ENCODE assay signal across 22 mouse cellular contexts in the genomic region with DNA sequence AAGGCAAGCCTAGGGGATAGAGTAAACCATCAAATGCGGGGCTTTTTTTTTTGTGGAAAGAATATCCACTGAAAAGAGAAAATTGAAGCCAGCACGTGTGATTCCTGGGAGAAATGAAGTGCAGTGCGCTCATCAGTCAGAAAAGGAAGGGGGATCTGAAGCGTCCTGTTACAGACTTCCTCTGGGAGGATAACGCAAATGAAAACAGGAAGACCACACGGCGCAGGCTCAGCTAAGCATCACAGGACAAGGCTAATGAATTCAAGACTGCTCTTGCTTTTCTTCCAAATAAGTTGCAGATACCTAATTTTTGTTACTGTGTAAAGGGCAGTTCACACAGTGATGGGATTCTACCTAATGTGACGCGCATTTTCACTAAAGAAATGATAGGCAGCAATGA.
A peak's percentile ranks its signal among the peaks of the same experiment; 100 is the strongest.
DNase-seq lines count a peak whose midpoint lies in the region; ATAC-seq lines count a peak whose summit lies in the region.
"Had no signal": no experiment of that assay in that cellular context is flagged by ENCODE, and none has a peak within 500 bp of the region (broad histone marks: within the 10 kb centered on the region; RNA-seq: fewer than 3 reads in every experiment).

No protein-coding gene starts in this region.

- intact Hi-C loops in heart, postnatal 10 days (cut with DNase I): no loop called here

- H3K27me3 ChIP-seq in heart, embryonic 13.5 days (replicated peaks): no peaks in the 10 kb centered on the region
- H3K27me3 ChIP-seq in limb, embryonic 12.5 days: no peaks in the 10 kb centered on the region
- H3K27me3 ChIP-seq in limb, embryonic 10.5 days (ENCODE audit: low read depth, poor library complexity, severe bottlenecking): no peaks in the 10 kb centered on the region
- no peaks in the 10 kb centered on the region for H3K27me3 ChIP-seq in limb, embryonic 13.5 days
- H3K27me3 ChIP-seq: forebrain, embryonic 15.5 days; liver, embryonic 13.5 days; midbrain, embryonic 13.5 days; neural tube, embryonic 12.5 days had no signal

- H3K4me1 ChIP-seq in heart, embryonic 13.5 days: no peaks in the 10 kb centered on the region
- no peaks in the 10 kb centered on the region for H3K4me1 ChIP-seq in limb, embryonic 12.5 days (replicated peaks)
- H3K4me1 ChIP-seq in limb, embryonic 10.5 days: no peaks in the 10 kb centered on the region
- H3K4me1 ChIP-seq in limb, embryonic 13.5 days: no peaks in the 10 kb centered on the region
- H3K4me1 ChIP-seq: forebrain, embryonic 15.5 days; liver, embryonic 13.5 days; midbrain, embryonic 13.5 days; neural tube, embryonic 12.5 days had no signal

- no peak overlapping the region for H3K4me3 ChIP-seq in heart, embryonic 13.5 days
- no peak overlapping the region for H3K4me3 ChIP-seq in limb, embryonic 12.5 days (replicated peaks)
- H3K4me3 ChIP-seq in limb, embryonic 10.5 days: no peak overlapping the region
- H3K4me3 ChIP-seq in limb, embryonic 13.5 days: no peak overlapping the region
- H3K4me3 ChIP-seq: forebrain, embryonic 15.5 days; heart, adult 2 months; layer of hippocampus, adult 2 months; liver, embryonic 13.5 days; midbrain, embryonic 13.5 days; neural tube, embryonic 12.5 days had no signal

- DNase-seq in heart, postnatal 10 days: no peak
- DNase-seq in limb, embryonic 10.5 days (ENCODE audit: low spot score): no peak
- DNase-seq in embryo, embryonic 11 days: peak; percentile 49
- no peak for DNase-seq in cerebellum, postnatal 36 days
- no peak for DNase-seq in adrenal gland, adult (ENCODE audit: inconsistent age in 2 of 2, low spot score in 1 of 2)
- DNase-seq: cerebellum, adult 8-10 months; gastrocnemius, postnatal 25 days; heart, adult 2 months; kidney, postnatal 14 days; liver, embryonic 13.5 days; lung, postnatal 14 days; thymus, adult 18-20 months had no signal

- no peak overlapping the region for H3K27ac ChIP-seq in heart, embryonic 13.5 days (replicated peaks)
- H3K27ac ChIP-seq in limb, embryonic 12.5 days: no peak overlapping the region
- no peak overlapping the region for H3K27ac ChIP-seq in limb, embryonic 10.5 days
- H3K27ac ChIP-seq in limb, embryonic 13.5 days: no peak overlapping the region
- H3K27ac ChIP-seq: forebrain, embryonic 15.5 days; heart, adult 2 months; layer of hippocampus, adult 2 months; liver, embryonic 13.5 days; midbrain, embryonic 13.5 days; neural tube, embryonic 12.5 days had no signal

- H3K9ac ChIP-seq in heart, embryonic 13.5 days: no peak overlapping the region
- H3K9ac ChIP-seq in limb, embryonic 12.5 days (replicated peaks): no peak overlapping the region
- no peak overlapping the region for H3K9ac ChIP-seq in limb, embryonic 13.5 days
- H3K9ac ChIP-seq: forebrain, embryonic 15.5 days; liver, embryonic 13.5 days; midbrain, embryonic 13.5 days; neural tube, embryonic 12.5 days had no signal

- no peak for ATAC-seq in heart, embryonic 13.5 days (ENCODE audit: extremely low read depth, insufficient number of reproducible peaks, low FRiP score, low TSS enrichment)
- ATAC-seq in limb, embryonic 12.5 days (ENCODE audit: insufficient number of reproducible peaks, insufficient read depth, low FRiP score, low TSS enrichment, low read depth): no peak
- no peak for ATAC-seq in limb, embryonic 13.5 days (ENCODE audit: low FRiP score, low read depth)
- ATAC-seq: CD4-positive, CD25-positive, alpha-beta regulatory T cell, adult 4 months; forebrain, embryonic 15.5 days; hindbrain, embryonic 16.5 days; intestine, postnatal 0 days; midbrain, embryonic 13.5 days had no signal

- 43% methylated on average over 9 of the region's 9 CpGs for WGBS in heart, embryonic 13.5 days
- 34% methylated on average over 9 of the region's 9 CpGs for WGBS in limb, embryonic 12.5 days
- WGBS in limb, embryonic 10.5 days: 37% methylated on average over 9 of the region's 9 CpGs
- WGBS in limb, embryonic 13.5 days: 28% methylated on average over 9 of the region's 9 CpGs

- H3K9me3 ChIP-seq in heart, embryonic 13.5 days: no peaks in the 10 kb centered on the region
- no peaks in the 10 kb centered on the region for H3K9me3 ChIP-seq in limb, embryonic 12.5 days
- no peaks in the 10 kb centered on the region for H3K9me3 ChIP-seq in limb, embryonic 10.5 days (replicated peaks)
- H3K9me3 ChIP-seq in limb, embryonic 13.5 days: no peaks in the 10 kb centered on the region
- H3K9me3 ChIP-seq: forebrain, embryonic 15.5 days; liver, embryonic 13.5 days; midbrain, embryonic 13.5 days; neural tube, embryonic 12.5 days had no signal

- H3K36me3 ChIP-seq in heart, embryonic 13.5 days: no peaks in the 10 kb centered on the region
- H3K36me3 ChIP-seq in limb, embryonic 12.5 days: no peaks in the 10 kb centered on the region
- no peaks in the 10 kb centered on the region for H3K36me3 ChIP-seq in limb, embryonic 10.5 days
- no peaks in the 10 kb centered on the region for H3K36me3 ChIP-seq in limb, embryonic 13.5 days
- H3K36me3 ChIP-seq: forebrain, embryonic 15.5 days; liver, embryonic 13.5 days; midbrain, embryonic 13.5 days; neural tube, embryonic 12.5 days had no signal

- peak overlapping the region; percentile 31; the same call in 1 of the 2 replicates for H3K4me2 ChIP-seq in heart, embryonic 13.5 days
- peak overlapping the region; percentile 27 for H3K4me2 ChIP-seq in limb, embryonic 12.5 days
- peak overlapping the region; percentile 34 for H3K4me2 ChIP-seq in limb, embryonic 13.5 days (replicated peaks)
- H3K4me2 ChIP-seq: forebrain, embryonic 15.5 days; liver, embryonic 13.5 days; midbrain, embryonic 13.5 days; neural tube, embryonic 12.5 days had no signal
